Mouse (Mus musculus): ENCODE data around the gene Snai1.

DNA sequence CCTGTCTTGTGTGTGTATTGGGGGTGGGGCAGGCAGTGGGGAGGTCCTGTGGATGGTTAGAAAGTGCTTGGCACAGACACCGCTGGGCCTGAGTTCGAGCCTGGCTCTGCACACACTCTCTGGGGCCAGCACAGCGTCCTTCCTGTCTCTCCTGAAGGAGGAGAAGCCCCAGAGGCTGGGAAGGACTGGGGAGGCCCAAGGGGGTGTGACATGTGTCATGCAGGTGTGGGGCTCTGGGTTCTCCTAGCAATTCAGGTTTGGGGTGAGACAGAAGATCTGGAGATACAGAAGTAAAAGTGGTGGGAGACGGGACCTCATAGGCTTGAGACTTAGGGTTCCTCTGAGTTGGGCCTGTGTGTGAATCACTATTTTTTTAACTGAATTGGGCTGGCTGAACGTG is 25.0 kb downstream of the Snai1 start:
- TF ChIP-seq CTCF (IDR thresholded peaks at IDR 0.05) = no peak
- no peak for TF ChIP-seq POLR2A (IDR thresholded peaks at IDR 0.05; ENCODE audit: insufficient read depth, low read depth, low read length)

Measured in heart, adult 2 months (tissue).